Mouse (Mus musculus) kidney, postnatal 10 days (tissue): ENCODE data around the gene Phlda1.

Experiments used
- DNase-seq: peaks from one replicate; pipeline ENCODE4 v3.0.0; 2021; ENCODE audit warnings: mixed read lengths

The Phlda1 gene

GRCm38 (mm10) chr10:111534691-111535090 is 28.6 kb downstream of the Phlda1 start:
- DNase-seq, result no peak

GRCm38 (mm10) chr10:111537410-111537809 is 31.3 kb downstream of the Phlda1 start:
- DNase-seq, result no peak

- DNase-seq, result peak; percentile 55
Measured at GRCm38 (mm10) chr10:111539724-111540324, 33.7 kb downstream of the Phlda1 start.

GRCm38 (mm10) chr10:111540678-111541077 is 34.6 kb downstream of the Phlda1 start:
- DNase-seq, result no peak

GRCm38 (mm10) chr10:111543106-111543505 is 37.0 kb downstream of the Phlda1 start:
- no peak for DNase-seq

- peak; percentile 72 for DNase-seq
Measured at GRCm38 (mm10) chr10:111543781-111544260, 37.7 kb downstream of the Phlda1 start.

- no peak for DNase-seq
Measured at GRCm38 (mm10) chr10:111544311-111544710, 38.2 kb downstream of the Phlda1 start.

GRCm38 (mm10) chr10:111545648-111546047 is 39.6 kb downstream of the Phlda1 start:
- DNase-seq, result no peak

GRCm38 (mm10) chr10:111547881-111548372 is 41.8 kb downstream of the Phlda1 start:
- DNase-seq, result no peak

GRCm38 (mm10) chr10:111550075-111550695 is 44.1 kb downstream of the Phlda1 start:
- no peak for DNase-seq

- no peak for DNase-seq
Measured at GRCm38 (mm10) chr10:111553695-111554094, 47.6 kb downstream of the Phlda1 start.

- no peak for DNase-seq
Measured at GRCm38 (mm10) chr10:111554651-111555050, 48.6 kb downstream of the Phlda1 start.

GRCm38 (mm10) chr10:111558211-111558610 is 52.1 kb downstream of the Phlda1 start:
- DNase-seq, result peak; percentile 24
